In genomic region chr19:3665510-3665909, GRCm38 (mm10) we compare ENCODE assay signal across 8 mouse cellular contexts. TPM values are rescaled to one million over a fixed set of nuclear protein-coding genes. Genes with fewer than 3 reads are reported as not detected.
A peak's percentile ranks its signal among the peaks of the same experiment; 100 is the strongest.
DNase-seq lines count a peak whose midpoint lies in the region; ATAC-seq and TF ChIP-seq lines count a peak whose summit lies in the region.

No protein-coding gene starts in this region.

- DNase-seq in heart, postnatal 0 days (ENCODE audit: low spot score), result peak; percentile 40
- DNase-seq in thymus, postnatal 25 days, result peak; percentile 48
- no peak for DNase-seq in right cerebral cortex, adult 18-20 months
- DNase-seq in cerebellum, adult 11 months, result no peak

- TF ChIP-seq CTCF in heart, postnatal 0 days (IDR thresholded peaks at IDR 0.05; ENCODE audit: low read depth), result no peak

- no peak for ATAC-seq in megakaryocyte, adult 5-6 weeks (ENCODE audit: poor library complexity, severe bottlenecking)
- ATAC-seq in heart, postnatal 0 days (ENCODE audit: insufficient read depth, low read depth), result peak; percentile 63
- ATAC-seq in limb, embryonic 13.5 days (ENCODE audit: low FRiP score, low read depth), result no peak
- no peak for ATAC-seq in neural tube, embryonic 15.5 days (ENCODE audit: low FRiP score)

- H3K9ac ChIP-seq in heart, postnatal 0 days (replicated peaks; ENCODE audit: low read depth, low read length), result no peak overlapping the region
- H3K9ac ChIP-seq in limb, embryonic 13.5 days, result peak overlapping the region; percentile 25; the same call in 1 of the 2 replicates
- H3K9ac ChIP-seq in neural tube, embryonic 15.5 days (replicated peaks), result no peak overlapping the region

- WGBS in heart, postnatal 0 days, result 49% methylated on average over 5 of the region's 5 CpGs
- WGBS in limb, embryonic 13.5 days, result 23% methylated on average over 5 of the region's 5 CpGs
- 77% methylated on average over 5 of the region's 5 CpGs for WGBS in neural tube, embryonic 15.5 days

- H3K36me3 ChIP-seq in megakaryocyte, embryonic 14.5 days (replicated peaks; ENCODE audit: low read length), result no peaks in the 10 kb centered on the region
- H3K36me3 ChIP-seq in heart, postnatal 0 days (replicated peaks; ENCODE audit: control insufficient read depth, insufficient read depth, low read length), result no peaks in the 10 kb centered on the region
- H3K36me3 ChIP-seq in limb, embryonic 13.5 days, result no peaks in the 10 kb centered on the region
- no peaks in the 10 kb centered on the region for H3K36me3 ChIP-seq in neural tube, embryonic 15.5 days

- H3K4me1 ChIP-seq in megakaryocyte, embryonic 14.5 days, result peaks cover 67% of the 10 kb centered on the region
- peaks cover 45% of the 10 kb centered on the region for H3K4me1 ChIP-seq in heart, postnatal 0 days (ENCODE audit: control insufficient read depth, insufficient read depth)
- peaks cover 77% of the 10 kb centered on the region for H3K4me1 ChIP-seq in limb, embryonic 13.5 days
- peaks cover 21% of the 10 kb centered on the region for H3K4me1 ChIP-seq in neural tube, embryonic 15.5 days

- peaks cover 38% of the 10 kb centered on the region for H3K27me3 ChIP-seq in megakaryocyte, embryonic 14.5 days (replicated peaks)
- no peaks in the 10 kb centered on the region for H3K27me3 ChIP-seq in heart, postnatal 0 days (ENCODE audit: control insufficient read depth, insufficient read depth, low read length)
- H3K27me3 ChIP-seq in limb, embryonic 13.5 days, result no peaks in the 10 kb centered on the region
- no peaks in the 10 kb centered on the region for H3K27me3 ChIP-seq in neural tube, embryonic 15.5 days (replicated peaks)

- peak overlapping the region; percentile 40 for H3K4me3 ChIP-seq in megakaryocyte, embryonic 14.5 days (replicated peaks)
- H3K4me3 ChIP-seq in heart, postnatal 0 days (ENCODE audit: low read depth, low read length), result no peak overlapping the region
- no peak overlapping the region for H3K4me3 ChIP-seq in limb, embryonic 13.5 days
- no peak overlapping the region for H3K4me3 ChIP-seq in neural tube, embryonic 15.5 days (replicated peaks)

- H3K27ac ChIP-seq in heart, postnatal 0 days (ENCODE audit: low read depth), result peak overlapping the region; percentile 40
- peak overlapping the region; percentile 40 for H3K27ac ChIP-seq in limb, embryonic 13.5 days
- H3K27ac ChIP-seq in neural tube, embryonic 15.5 days (replicated peaks), result no peak overlapping the region

- H3K9me3 ChIP-seq in megakaryocyte, embryonic 14.5 days, result no peaks in the 10 kb centered on the region
- H3K9me3 ChIP-seq in heart, postnatal 0 days (replicated peaks; ENCODE audit: control insufficient read depth, low read length), result no peaks in the 10 kb centered on the region
- no peaks in the 10 kb centered on the region for H3K9me3 ChIP-seq in limb, embryonic 13.5 days
- H3K9me3 ChIP-seq in neural tube, embryonic 15.5 days (replicated peaks), result no peaks in the 10 kb centered on the region

- TF ChIP-seq EP300 in heart, postnatal 0 days (IDR thresholded peaks at IDR 0.05; ENCODE audit: low read depth), result peak; percentile 81; the same call in 1 of the 2 replicates

- H3K4me2 ChIP-seq in heart, postnatal 0 days (ENCODE audit: low read depth, low read length), result no peak overlapping the region
- H3K4me2 ChIP-seq in limb, embryonic 13.5 days (replicated peaks), result no peak overlapping the region
- no peak overlapping the region for H3K4me2 ChIP-seq in neural tube, embryonic 15.5 days

RNA-seq across cellular contexts. Expression of gene Lrp5, which starts 20.9 kb away (rescaled TPM):
- polyA plus RNA-seq in megakaryocyte, embryonic 14.5 days (2012; ENCODE audit: insufficient read depth, low replicate concordance), result 11.6 and 18.0 TPM in 2 replicates
- 15.2 and 17.9 TPM in 2 replicates for total RNA-seq in megakaryocyte, adult 5-6 weeks (2015)
- total RNA-seq in megakaryocyte, adult 5-6 weeks (2017), result 12.5 and 13.6 TPM in 2 replicates
- 28.0 and 30.5 TPM in 2 replicates for total RNA-seq in heart, postnatal 0 days (2014; rRNA removed; ENCODE audit: low replicate concordance)
- 1.8 and 1.9 TPM in 2 replicates for polyA plus RNA-seq in heart, postnatal 0 days (2015; fragmentation: Nextera tagmentation; extraction: Ambion mirVana)
- polyA plus RNA-seq in limb, embryonic 13.5 days (2015; fragmentation: Nextera tagmentation; extraction: Ambion mirVana), result 7.1 and 7.7 TPM in 2 replicates
- polyA plus RNA-seq in neural tube, embryonic 15.5 days (2015; fragmentation: Nextera tagmentation; extraction: Ambion mirVana), result 1.2 and 2.1 TPM in 2 replicates

RNA-seq across cellular contexts. Expression of gene 1810055G02Rik, which starts 42.6 kb away (rescaled TPM):
- 11.1 and 12.3 TPM in 2 replicates for polyA plus RNA-seq in megakaryocyte, embryonic 14.5 days (2012; ENCODE audit: insufficient read depth, low replicate concordance)
- total RNA-seq in megakaryocyte, adult 5-6 weeks (2015), result 8.0 and 10.6 TPM in 2 replicates
- total RNA-seq in megakaryocyte, adult 5-6 weeks (2017), result 4.5 and 6.2 TPM in 2 replicates
- 17.3 and 19.6 TPM in 2 replicates for total RNA-seq in heart, postnatal 0 days (2014; rRNA removed; ENCODE audit: low replicate concordance)
- polyA plus RNA-seq in heart, postnatal 0 days (2015; fragmentation: Nextera tagmentation; extraction: Ambion mirVana), result 10.8 and 12.2 TPM in 2 replicates
- polyA plus RNA-seq in limb, embryonic 13.5 days (2015; fragmentation: Nextera tagmentation; extraction: Ambion mirVana), result 50.3 and 54.4 TPM in 2 replicates
- polyA plus RNA-seq in neural tube, embryonic 15.5 days (2015; fragmentation: Nextera tagmentation; extraction: Ambion mirVana), result 35.1 and 36.5 TPM in 2 replicates

Comparison
In these comparisons a context has a peak if more than half of its experiments do, and no peak if none do; other contexts are left out.
1. DNase-seq: peak in heart, postnatal 0 days (single experiment) and thymus, postnatal 25 days (single experiment); none in right cerebral cortex, adult 18-20 months (single experiment) and cerebellum, adult 11 months (single experiment).